Mouse (Mus musculus) T-cell, adult 2 months (primary cell): ENCODE results near the gene Blm.
"Not testable (repeated sequence)": the region's sequence is repeated elsewhere in the genome, so short reads cannot be mapped to it uniquely, and the experiment has no call there.

Experiments used
- DNase-seq: peaks from one replicate; pipeline ENCODE4 v3.0.0; 2022; ENCODE audit warnings: low spot score

The Blm gene

DNA sequence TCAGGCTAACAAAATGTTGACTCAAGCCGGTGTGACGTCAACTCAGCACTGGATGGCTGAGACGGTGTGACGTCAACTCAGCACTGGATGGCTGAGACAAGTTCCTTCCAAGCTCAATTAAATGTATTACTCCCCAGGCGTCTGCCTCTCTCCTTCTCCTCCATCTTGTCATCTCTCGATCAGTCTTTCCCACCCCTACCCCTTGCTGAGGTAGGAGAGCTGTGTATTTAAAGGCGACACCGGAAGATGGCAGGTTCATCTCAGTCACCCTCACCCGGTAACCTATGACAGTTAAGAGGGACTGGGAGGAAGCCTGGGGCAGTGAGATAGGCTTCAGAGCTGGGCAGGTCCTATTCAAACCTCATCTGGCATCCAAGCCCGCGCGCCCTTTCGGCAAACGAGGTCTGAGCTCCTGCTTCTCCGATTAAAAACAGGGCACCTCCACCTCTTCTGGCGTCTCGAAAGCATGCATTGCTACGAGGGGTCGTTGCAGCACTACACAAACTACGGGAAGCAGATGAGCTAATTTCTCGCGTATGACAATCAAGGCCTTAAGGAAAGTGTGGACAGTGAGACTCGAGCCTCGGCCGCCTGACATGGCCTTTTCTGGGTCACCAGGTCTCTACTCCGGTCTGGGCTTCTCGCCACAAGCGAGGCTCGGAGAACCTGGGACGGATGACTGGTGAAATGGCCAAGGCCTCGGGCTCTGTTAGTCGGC, 469 bp downstream of the Blm start:
- peak; percentile 76 for DNase-seq

DNA sequence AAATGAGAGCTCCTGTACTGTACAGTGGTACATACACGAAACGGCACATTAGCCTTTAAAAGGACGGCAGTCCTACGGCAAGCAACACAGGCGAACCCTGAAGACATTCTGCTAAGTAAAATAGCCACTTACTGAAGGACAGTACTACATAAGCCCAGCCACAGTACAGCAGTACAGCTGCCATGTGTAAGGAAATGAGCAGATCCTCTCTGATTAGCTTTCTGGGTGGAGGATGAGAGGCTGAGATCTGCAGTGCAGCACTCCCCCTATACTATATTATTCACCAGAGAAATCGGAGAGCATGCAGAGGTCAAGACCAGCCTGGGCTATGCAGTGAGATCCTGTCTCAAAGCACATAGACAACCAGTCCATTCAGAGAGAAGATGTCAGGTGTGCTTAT, 3.8 kb downstream of the Blm start:
- no peak for DNase-seq

DNA sequence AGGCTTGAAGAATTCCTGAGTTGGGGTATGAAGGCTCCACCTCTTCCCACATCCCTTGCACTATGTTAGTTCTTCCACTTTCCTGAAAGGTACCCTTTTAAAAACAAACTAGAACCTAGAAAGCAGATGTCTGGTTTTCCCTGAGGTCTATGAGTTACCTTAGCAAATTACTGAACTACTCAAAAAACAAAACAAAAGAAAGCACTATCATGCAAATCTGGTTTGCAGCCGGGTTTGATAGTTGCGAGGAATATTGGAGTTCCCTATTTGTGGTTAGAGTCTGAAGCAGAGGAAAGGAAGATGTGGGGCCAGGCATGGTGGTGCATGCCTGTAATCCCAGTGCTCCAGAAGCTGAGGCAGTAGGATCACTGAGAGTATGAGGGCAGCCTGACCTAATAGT, 4.3 kb downstream of the Blm start:
- no peak for DNase-seq

DNA sequence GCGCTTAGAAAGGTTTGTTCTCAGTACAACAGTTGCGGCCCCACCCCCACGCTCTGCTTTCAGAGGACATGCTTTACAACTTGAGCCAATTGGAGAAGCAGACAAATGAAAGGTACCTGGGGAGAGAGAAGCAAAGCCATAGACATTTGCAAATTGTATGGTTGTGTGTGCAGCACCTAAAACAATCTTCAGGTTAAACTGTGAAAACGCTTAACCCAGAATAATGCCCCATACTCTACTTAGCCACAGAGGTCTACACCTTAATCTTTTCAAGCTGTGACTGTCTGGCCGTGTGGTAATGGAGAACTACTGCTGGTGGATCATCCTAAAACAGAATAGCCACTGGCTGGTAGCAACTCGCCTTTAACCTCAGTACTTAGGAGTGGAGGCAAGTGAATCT, 8.2 kb downstream of the Blm start:
- no peak for DNase-seq

DNA sequence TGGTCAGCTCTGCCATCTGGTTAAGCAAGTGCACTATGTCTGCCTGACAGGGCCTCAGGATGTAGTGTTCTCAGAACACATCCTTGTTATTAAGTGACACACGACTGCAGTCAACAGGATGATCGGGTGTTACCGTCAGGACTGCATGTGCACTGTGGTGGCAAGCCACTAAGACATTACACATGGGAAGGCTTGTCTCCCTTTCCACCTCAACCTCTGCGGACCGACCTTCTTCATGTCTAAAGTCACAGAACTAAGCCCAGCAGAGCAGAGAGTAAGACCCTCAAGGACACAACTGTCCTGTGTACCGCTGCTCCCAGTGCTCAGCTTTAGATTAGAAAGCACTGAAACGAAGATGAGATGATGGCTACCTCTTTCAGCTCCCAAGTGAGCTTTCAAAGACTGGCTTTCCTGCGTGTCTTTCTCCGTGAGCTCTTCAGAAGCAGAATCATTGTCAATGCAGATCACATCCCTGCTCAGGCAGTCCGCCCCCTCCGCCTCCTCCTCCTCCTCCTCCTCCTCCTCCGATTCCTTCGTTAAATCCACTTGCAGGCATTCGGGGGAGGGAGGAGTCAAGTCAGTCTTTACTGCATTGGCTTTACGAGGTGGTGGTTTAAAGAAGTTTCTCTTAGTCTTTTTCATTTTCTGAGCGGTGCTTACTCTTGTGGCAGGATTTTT, 22.4 kb downstream of the Blm start:
- no peak for DNase-seq

DNA sequence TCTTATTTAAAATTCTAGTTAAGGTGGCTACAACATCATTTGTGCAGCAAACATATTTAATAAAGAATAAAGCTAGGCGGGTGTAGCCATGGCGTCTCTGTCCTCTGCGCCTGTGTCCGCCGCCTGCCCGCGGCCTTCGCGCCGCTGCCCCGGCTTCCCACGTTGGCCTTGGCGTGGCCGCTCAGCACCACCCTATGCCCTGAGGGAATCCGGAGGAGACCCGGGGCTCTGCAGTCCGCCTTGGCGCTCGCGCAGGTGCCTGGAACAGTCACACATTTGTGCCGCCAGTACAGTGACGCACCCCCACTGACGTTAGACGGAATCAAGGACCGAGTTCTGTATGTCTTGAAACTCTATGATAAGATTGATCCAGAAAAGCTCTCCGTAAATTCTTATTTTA, 27.2 kb downstream of the Blm start:
- not testable (repeated sequence) for DNase-seq

DNA sequence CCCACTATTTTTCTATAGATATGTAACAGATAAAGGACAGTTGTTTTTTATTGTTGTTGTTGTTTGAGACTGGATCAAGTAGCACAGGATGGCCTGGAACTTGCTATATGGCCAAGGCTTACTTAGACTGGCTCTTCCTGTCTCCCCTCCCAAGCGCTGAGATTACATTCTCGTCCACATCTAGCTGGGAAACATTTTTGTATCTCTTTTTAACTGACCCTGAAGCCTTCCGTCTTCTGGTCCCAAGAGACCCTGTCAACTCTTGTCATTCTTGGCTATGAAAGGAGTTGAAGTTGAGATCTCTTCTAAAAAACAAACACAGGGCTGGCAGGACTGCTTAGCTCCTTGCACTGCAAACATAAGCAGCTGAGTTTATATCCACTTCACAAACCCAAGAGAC, 28.9 kb downstream of the Blm start:
- DNase-seq = no peak

DNA sequence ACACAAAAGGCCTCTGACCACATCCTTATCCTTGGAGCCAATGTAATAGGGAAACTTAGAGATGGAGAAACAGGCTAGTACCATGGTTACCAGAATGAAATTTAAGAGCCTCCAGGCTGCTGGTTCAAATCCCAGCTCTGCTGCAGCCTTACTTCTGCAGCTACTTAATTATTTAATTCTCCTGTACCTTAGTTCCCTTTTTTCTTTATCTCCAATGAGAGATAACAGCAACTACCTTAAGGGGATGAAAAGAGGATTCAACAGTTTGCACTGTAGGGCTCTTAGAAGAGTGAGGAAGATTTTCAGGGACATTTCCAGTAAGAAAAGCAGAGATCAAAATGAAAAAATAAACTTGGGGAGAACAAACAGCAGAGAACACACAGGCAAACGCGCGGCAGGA, 30.0 kb downstream of the Blm start:
- no peak for DNase-seq

DNA sequence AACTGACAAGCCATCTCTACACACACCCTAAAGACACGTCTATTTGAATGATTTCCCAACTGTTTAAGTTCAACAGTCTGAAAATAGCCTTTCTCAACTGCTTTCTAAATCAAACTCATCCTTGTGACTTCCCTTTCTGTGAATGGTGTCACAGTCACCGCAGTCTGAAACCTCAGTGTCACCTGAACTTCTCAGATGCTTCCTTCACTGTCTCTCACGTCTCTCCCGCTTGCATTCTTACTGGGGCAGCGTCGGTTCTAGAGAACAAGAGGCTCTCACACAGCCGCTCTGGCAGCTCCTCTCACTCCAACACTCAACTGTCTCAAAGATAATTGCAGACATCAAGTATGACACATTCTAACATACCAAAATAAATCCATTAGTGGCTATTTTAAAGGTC, 33.9 kb downstream of the Blm start:
- DNase-seq = no peak

DNA sequence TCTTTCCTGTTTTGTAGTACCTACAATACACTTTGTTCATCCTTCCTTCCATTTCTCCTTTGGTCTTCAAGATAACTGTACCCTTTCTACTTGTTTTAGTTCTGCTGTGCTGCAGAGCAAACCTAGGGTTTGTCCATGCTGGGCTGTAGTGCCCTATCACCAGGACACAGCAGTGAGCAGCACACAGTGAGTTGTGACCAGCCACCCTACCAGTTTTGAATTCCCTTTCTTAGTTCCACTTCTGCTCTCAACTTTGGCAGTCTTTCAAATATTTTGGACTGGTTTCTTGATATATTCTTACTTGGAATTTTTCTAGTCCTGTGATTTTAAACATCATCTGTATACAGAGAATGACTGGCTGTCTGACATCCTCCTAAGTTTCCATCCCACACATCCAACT, 34.8 kb downstream of the Blm start:
- DNase-seq = no peak

DNA sequence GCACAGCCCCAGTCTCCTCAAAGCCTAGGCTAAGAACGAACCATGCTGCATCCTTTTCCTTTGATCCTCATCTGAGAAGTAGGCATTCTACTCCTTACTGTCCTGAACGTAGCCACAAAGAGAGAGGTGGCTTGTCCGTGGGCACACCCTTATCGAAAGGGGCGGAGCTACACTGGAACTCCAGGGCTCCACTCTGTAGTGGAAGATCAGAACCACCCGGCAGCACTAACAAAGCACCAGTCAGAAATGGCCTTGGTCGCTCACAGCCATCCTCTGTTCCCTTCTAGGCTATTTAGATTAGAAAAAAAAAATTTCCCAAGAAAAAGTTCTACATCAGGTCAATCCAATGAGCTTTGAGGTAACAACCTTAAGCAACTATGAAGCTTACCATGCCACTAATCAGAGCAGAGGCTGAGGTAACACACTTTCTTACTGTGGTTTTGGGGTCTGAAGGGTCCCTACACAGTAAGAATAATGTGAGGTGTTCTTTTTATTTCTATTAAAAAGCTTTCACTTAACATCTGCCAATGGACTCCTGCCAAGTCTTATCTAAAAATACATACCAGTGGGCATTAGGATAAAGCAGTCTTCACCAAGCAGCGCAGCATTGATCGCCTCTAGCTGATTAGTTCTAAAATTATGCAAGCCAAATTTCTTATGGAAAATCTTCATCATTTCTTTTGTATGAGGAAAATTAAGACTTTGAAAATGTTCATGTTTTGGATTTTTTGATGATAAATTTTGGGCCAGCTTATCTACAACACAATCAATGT, 35.5 kb downstream of the Blm start:
- DNase-seq = no peak

DNA sequence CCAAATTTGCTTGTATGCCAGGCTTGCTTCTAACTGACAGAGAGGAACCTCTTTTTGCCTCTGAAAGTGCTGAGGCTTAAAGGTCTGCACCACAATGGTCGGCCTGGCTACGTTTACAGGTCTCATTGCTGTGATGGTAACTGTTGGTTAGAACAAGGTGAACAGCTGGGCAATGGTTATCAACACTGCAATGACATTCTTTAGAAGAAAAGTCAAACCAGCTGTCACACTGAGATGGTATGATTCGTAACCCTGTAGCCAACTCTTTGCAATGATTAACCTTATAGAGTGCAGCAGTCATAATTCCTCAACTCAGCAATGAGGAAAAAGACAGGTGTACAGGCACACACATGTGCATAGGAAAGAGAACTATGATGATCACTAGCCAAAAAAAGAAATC, 38.3 kb downstream of the Blm start:
- no peak for DNase-seq

DNA sequence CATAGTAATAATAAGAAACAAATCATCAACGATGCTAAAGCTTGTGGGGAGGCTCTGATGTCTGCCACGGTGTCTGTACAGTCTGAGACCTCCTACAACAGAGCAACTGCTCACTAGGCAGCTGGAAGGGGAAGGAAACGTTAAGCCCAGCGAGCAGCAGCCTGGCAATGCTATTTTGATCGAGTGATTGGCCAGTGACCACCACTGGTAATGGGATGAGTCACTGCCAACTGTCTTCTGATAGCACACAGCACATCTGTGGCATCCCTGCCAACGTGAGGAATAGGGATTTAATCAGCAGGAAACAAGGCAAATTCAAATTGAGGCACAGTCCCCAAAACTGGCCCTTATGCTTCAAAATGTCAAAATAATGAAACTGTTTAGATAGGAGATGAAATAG, 39.7 kb downstream of the Blm start:
- no peak for DNase-seq

DNA sequence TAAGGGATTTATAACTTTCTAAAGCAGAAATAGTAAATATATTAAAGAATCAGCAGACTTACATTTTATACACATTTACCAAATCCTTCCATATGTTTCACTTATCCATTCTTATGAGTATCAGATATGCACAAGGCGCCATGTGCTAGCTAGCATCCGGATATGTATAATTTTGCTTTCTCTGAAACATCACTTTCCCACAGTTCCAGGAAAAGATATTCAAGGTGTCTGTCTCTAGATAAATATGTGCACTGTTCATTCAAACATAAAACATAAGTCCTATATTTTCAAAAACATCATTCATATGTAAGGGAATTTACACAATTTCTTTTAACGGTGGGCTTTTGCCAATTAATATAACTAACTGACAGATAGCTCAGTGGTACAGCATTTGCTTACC, 42.9 kb downstream of the Blm start:
- no peak for DNase-seq

DNA sequence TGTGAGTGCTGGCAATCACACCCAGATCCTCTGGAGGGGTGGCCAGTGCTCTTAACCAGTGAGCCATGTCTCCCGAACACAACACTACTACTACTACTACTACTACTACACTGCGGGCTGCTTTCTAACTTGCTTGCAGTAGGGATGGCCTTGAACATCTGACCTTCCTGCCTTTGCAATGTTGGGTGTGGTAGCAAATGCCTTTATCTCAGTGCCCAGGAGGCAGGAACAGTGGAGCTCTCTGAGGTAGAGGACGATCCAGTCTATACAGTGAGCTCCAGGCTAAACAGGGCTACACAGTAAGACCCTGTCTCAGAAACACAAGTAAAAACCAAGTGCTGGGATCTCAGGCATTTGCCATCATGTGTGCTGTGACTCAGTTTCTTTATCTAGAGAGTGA, 43.8 kb downstream of the Blm start:
- no peak for DNase-seq

DNA sequence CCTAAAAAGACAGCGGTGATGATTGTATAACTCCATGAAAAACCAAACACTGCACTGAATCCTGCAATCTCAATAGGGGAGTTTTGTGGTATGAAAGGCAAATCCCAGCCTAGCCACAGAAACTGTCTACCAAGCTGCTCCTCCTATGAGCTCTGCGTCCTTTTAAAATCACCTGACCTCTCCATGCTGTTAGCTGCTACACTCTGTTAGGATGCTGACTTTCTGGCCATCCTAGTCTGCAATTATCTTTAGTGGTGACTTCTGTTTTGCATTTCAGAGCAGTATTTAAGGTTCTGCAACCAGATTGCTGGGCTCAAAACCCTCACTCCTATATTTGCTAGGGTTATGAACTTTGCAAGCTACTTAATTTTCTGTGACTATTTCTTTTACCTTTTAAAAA, 44.6 kb downstream of the Blm start:
- no peak for DNase-seq

DNA sequence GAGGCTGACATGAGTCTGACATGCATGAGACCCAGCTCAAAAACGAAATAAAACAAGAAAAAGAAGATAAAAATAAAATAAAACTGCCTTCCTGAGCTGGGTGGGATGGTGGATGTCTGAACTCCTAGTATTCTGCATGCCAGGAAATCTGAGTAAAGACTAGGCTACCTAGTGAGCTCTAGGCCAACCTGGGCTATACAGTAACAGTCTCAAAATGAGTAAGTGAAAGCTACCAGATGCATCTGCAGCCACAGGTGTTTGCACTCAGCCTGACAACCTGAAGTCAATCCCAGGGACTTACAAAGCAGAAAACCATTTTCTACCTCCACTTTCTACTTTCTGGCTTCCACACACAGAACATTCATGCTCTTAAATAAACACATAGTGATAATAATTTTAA, 45.5 kb downstream of the Blm start:
- no peak for DNase-seq

DNA sequence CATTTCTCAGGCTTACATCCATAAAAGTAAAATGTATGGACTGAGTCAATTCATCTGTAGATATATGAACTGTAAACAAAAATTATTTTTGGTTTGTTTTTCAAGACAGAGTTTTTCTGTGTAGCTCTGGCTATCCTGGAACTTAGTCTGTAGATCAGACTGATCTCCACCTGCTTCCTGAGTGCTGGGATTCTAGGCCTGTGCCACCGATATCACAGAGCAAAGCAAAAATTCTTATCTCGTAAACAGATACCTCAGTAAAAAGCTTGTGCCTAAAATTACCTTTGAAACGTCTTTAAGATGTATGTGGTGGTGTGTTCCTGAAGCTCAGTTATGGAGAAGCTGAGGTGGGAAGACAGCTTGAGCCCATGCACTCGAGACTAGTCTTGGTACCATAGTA, 47.7 kb downstream of the Blm start:
- no peak for DNase-seq

DNA sequence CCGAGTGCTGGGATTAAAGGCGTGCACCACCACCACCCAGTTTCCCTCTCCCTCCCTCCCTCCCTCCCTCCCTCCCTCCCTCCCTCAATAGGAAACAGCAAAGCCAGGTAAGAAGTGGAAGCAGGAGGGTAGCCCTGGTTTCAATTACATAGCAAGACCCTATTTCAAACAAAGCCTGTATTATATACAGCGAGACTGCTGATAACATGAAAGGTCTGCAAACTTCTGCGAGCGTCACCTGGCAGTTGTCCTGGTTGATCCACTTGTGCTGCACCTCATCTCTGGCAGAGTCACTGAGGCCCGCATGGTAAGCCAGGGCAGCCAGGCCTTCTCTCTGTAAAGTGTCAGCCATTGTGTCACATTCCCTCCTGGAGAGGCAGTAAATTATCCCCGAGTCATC, 54.8 kb downstream of the Blm start:
- no peak for DNase-seq

DNA sequence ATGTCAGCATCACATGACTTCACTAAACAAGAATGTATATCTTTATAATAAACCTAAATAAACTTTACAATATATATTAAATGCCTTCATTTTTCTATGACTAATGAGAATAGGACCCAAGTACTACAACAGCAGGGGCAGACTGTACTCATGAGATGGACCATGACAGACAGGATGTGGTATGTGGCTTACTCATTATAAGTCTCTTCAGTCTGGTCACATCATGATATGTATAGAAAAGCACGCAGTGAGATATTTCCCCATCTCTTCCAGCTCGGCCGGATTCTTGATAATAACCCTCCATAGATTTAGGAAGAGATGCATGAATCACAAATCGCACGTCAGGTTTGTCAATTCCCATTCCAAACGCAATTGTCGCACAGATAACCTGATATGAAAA, 61.1 kb downstream of the Blm start:
- DNase-seq = no peak

DNA sequence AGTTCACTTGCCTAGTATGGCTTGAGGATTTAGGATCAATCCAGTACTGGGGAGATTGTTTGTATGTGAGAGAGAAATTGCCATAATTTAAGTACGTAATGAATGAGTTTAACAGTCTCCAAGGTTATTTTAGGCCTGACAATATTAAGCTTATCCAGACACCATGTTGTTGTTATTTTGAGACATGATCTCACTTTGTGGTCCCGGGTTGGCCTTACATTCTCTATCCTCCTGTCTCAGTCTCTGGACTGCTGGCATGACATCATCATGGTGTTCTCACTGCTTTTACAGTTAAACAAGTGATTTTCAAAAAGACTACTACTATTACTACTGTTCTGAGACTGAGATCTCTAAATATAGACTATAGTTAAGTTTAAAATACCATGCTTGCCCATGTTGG, 66.1 kb downstream of the Blm start:
- no peak for DNase-seq

DNA sequence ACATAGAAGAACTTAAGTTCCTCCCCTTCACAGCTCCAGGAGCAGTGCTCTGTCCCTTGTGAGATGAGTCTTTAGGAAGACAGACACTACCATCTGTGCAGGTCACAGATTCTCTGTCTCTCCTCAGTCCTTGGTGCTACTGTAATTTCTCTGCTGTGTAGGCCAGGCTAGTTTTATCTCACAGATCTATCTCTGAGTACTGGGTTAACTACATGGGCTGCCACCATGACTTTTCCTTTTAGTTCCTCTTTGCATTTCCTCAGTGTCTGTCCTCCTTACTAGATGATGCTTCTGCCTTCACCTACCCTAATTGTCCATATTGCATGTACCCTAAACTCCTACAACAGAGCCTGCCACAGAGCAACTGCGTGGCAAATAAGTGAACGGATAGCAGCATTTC, 67.6 kb downstream of the Blm start:
- DNase-seq = no peak

DNA sequence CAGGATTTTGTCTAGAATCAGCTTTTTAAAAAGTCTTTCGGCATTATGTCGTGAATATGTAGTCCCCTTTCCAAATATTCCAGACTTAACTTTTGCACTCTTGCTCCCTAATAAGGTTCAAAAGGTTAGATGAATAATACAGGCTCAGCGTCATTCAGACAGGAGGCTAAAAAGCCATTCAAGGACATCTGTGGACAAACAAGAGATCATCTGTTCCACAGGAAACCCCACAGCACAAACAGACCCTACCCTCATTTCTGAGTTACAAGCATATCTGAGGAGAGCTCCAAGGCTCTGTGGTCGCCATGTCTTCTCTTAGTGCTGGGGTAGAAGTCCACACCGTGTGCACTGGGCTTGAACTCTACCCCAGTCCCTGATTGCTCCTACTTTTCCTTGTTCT, 70.1 kb downstream of the Blm start:
- no peak for DNase-seq

DNA sequence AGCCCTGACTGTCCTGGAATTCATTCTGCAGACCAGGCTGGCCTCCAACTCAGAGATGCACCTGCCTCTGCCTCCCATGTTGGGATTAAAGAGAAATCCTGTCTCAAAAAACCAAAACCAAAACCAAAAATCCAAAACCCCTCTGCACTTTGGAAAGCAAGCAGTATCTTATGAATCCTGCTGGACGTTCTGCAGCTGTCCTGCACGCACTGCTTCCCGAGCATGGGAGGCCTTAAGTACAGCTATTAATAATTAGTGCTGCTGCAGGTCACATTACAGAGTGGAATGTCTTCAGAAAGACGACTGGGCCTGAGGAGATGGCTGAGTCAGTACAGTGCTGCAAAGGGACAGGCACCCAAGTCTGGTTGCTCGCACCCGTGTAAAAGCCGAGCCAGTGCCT, 73.0 kb downstream of the Blm start:
- DNase-seq = no peak
